Mouse (Mus musculus): Measurements from ENCODE around the gene Myo6. TPM values are rescaled to one million over a fixed set of nuclear protein-coding genes. Genes with fewer than 3 reads are reported as not detected.
"Not testable (repeated sequence)": the region's sequence is repeated elsewhere in the genome, so short reads cannot be mapped to it uniquely, and the experiment has no call there.

The Myo6 gene
- polyA plus RNA-seq, 1 experiment from 2014 or later = 15.2 TPM

- ATAC-seq (ENCODE audit: insufficient number of reproducible peaks, insufficient read depth, low FRiP score, low read depth) = no peak
- Histone ChIP-seq H3K4me3 (ENCODE audit: control insufficient read depth in 1 of 2, insufficient read depth in 1 of 2, low read depth in 1 of 2, low read length in 2 of 2) (no peak overlapping the region), H3K9ac (ENCODE audit: low read length) (no peak overlapping the region), H3K9me3 (ENCODE audit: control insufficient read depth, low read length) (no peaks in the 10 kb centered on the region), H3K27ac (replicated peaks in 1 of 2; ENCODE audit: control insufficient read depth in 1 of 2, insufficient read depth in 1 of 2, low read depth in 2 of 2, low read length in 2 of 2) (no peak overlapping the region), H3K4me2 (ENCODE audit: low read length) (no peak overlapping the region), H3K36me3 (ENCODE audit: control insufficient read depth, insufficient read depth, low read length) (peaks cover 20% of the 10 kb centered on the region; the same call in 1 of the 2 replicates), H3K27me3 (ENCODE audit: control insufficient read depth, insufficient read depth, low read length) (no peaks in the 10 kb centered on the region), H3K4me1 (ENCODE audit: control insufficient read depth in 2 of 2, insufficient read depth in 2 of 2, low read length in 2 of 2) (no peaks in the 10 kb centered on the region)
- 85% methylated on average over 4 of the region's 4 CpGs for WGBS
Measured at GRCm38 (mm10) chr9:80306390-80306789, 141.6 kb downstream of the Myo6 start.

- Histone ChIP-seq H3K9me3 (ENCODE audit: control insufficient read depth, low read length) (no peaks in the 10 kb centered on the region), H3K9ac (ENCODE audit: low read length) (no peak overlapping the region), H3K27ac (replicated peaks in 1 of 2; ENCODE audit: control insufficient read depth in 1 of 2, insufficient read depth in 1 of 2, low read depth in 2 of 2, low read length in 2 of 2) (no peak overlapping the region), H3K27me3 (ENCODE audit: control insufficient read depth, insufficient read depth, low read length) (no peaks in the 10 kb centered on the region), H3K4me1 (ENCODE audit: control insufficient read depth in 2 of 2, insufficient read depth in 2 of 2, low read length in 2 of 2) (no peaks in the 10 kb centered on the region), H3K4me2 (ENCODE audit: low read length) (no peak overlapping the region), H3K36me3 (ENCODE audit: control insufficient read depth, insufficient read depth, low read length) (peaks cover 17% of the 10 kb centered on the region; the same call in 1 of the 2 replicates), H3K4me3 (ENCODE audit: control insufficient read depth in 1 of 2, insufficient read depth in 1 of 2, low read depth in 1 of 2, low read length in 2 of 2) (no peak overlapping the region)
- WGBS = 61% methylated on average over 11 of the region's 11 CpGs
- no peak for ATAC-seq (ENCODE audit: insufficient number of reproducible peaks, insufficient read depth, low FRiP score, low read depth)
Measured at GRCm38 (mm10) chr9:80306853-80307252, 142.0 kb downstream of the Myo6 start.

- no peak overlapping the region for H3K4me3 ChIP-seq (ENCODE audit: control insufficient read depth in 1 of 2, insufficient read depth in 1 of 2, low read depth in 1 of 2, low read length in 2 of 2)
- no peak for ATAC-seq (ENCODE audit: insufficient number of reproducible peaks, insufficient read depth, low FRiP score, low read depth)
- H3K9me3 ChIP-seq (ENCODE audit: control insufficient read depth, low read length) = no peaks in the 10 kb centered on the region
- no peak overlapping the region for H3K27ac ChIP-seq (replicated peaks in 1 of 2; ENCODE audit: control insufficient read depth in 1 of 2, insufficient read depth in 1 of 2, low read depth in 2 of 2, low read length in 2 of 2)
- no peak overlapping the region for H3K4me2 ChIP-seq (ENCODE audit: low read length)
- no peaks in the 10 kb centered on the region for H3K27me3 ChIP-seq (ENCODE audit: control insufficient read depth, insufficient read depth, low read length)
- 81% methylated on average over 13 of the region's 13 CpGs for WGBS
- H3K4me1 ChIP-seq (ENCODE audit: control insufficient read depth in 2 of 2, insufficient read depth in 2 of 2, low read length in 2 of 2) = no peaks in the 10 kb centered on the region
- peaks cover 15% of the 10 kb centered on the region; the same call in 1 of the 2 replicates for H3K36me3 ChIP-seq (ENCODE audit: control insufficient read depth, insufficient read depth, low read length)
- no peak overlapping the region for H3K9ac ChIP-seq (ENCODE audit: low read length)
Measured at GRCm38 (mm10) chr9:80307629-80308028, 142.8 kb downstream of the Myo6 start.

GRCm38 (mm10) chr9:80313610-80314009, 148.8 kb downstream of the Myo6 start:
- no peak for ATAC-seq (ENCODE audit: insufficient number of reproducible peaks, insufficient read depth, low FRiP score, low read depth)
- Histone ChIP-seq H3K9me3 (ENCODE audit: control insufficient read depth, low read length) (0 out of 2 replicates have a peak, but pooled peaks cover 2% of the 10 kb centered on the region), H3K4me2 (ENCODE audit: low read length) (no peak overlapping the region), H3K4me3 (ENCODE audit: control insufficient read depth in 1 of 2, insufficient read depth in 1 of 2, low read depth in 1 of 2, low read length in 2 of 2) (no peak overlapping the region), H3K9ac (ENCODE audit: low read length) (no peak overlapping the region), H3K4me1 (ENCODE audit: control insufficient read depth in 2 of 2, insufficient read depth in 2 of 2, low read length in 2 of 2) (no peaks in the 10 kb centered on the region), H3K36me3 (ENCODE audit: control insufficient read depth, insufficient read depth, low read length) (peaks cover 6% of the 10 kb centered on the region; the same call in 1 of the 2 replicates), H3K27me3 (ENCODE audit: control insufficient read depth, insufficient read depth, low read length) (no peaks in the 10 kb centered on the region), H3K27ac (replicated peaks in 1 of 2; ENCODE audit: control insufficient read depth in 1 of 2, insufficient read depth in 1 of 2, low read depth in 2 of 2, low read length in 2 of 2) (no peak overlapping the region)
- 87% methylated on average over 5 of the region's 5 CpGs for WGBS

- no peak for ATAC-seq (ENCODE audit: insufficient number of reproducible peaks, insufficient read depth, low FRiP score, low read depth)
- H3K36me3 ChIP-seq (ENCODE audit: control insufficient read depth, insufficient read depth, low read length) = no peaks in the 10 kb centered on the region
- no peak overlapping the region for H3K9ac ChIP-seq (ENCODE audit: low read length)
- 0 out of 2 replicates have a peak, but pooled peaks cover 2% of the 10 kb centered on the region for H3K9me3 ChIP-seq (ENCODE audit: control insufficient read depth, low read length)
- 82% methylated on average over 6 of the region's 6 CpGs for WGBS
- no peak overlapping the region for H3K27ac ChIP-seq (replicated peaks in 1 of 2; ENCODE audit: control insufficient read depth in 1 of 2, insufficient read depth in 1 of 2, low read depth in 2 of 2, low read length in 2 of 2)
- H3K27me3 ChIP-seq (ENCODE audit: control insufficient read depth, insufficient read depth, low read length) = no peaks in the 10 kb centered on the region
- no peak overlapping the region for H3K4me2 ChIP-seq (ENCODE audit: low read length)
- H3K4me3 ChIP-seq (ENCODE audit: control insufficient read depth in 1 of 2, insufficient read depth in 1 of 2, low read depth in 1 of 2, low read length in 2 of 2) = no peak overlapping the region
- H3K4me1 ChIP-seq (ENCODE audit: control insufficient read depth in 2 of 2, insufficient read depth in 2 of 2, low read length in 2 of 2) = no peaks in the 10 kb centered on the region
Measured at GRCm38 (mm10) chr9:80315922-80316321, 151.1 kb downstream of the Myo6 start.

GRCm38 (mm10) chr9:80318027-80318426, 153.2 kb downstream of the Myo6 start:
- 34% methylated on average over 6 of the region's 6 CpGs for WGBS

GRCm38 (mm10) chr9:80321051-80321887, 156.4 kb downstream of the Myo6 start:
- not testable (repeated sequence) for ATAC-seq (ENCODE audit: insufficient number of reproducible peaks, insufficient read depth, low FRiP score, low read depth); H3K36me3 ChIP-seq (ENCODE audit: control insufficient read depth, insufficient read depth, low read length); H3K9ac ChIP-seq (ENCODE audit: low read length); H3K27me3 ChIP-seq (ENCODE audit: control insufficient read depth, insufficient read depth, low read length); H3K4me2 ChIP-seq (ENCODE audit: low read length); H3K4me3 ChIP-seq (ENCODE audit: control insufficient read depth in 1 of 2, insufficient read depth in 1 of 2, low read depth in 1 of 2, low read length in 2 of 2); H3K27ac ChIP-seq (replicated peaks in 1 of 2; ENCODE audit: control insufficient read depth in 1 of 2, insufficient read depth in 1 of 2, low read depth in 2 of 2, low read length in 2 of 2); H3K4me1 ChIP-seq (ENCODE audit: control insufficient read depth in 2 of 2, insufficient read depth in 2 of 2, low read length in 2 of 2); H3K9me3 ChIP-seq (ENCODE audit: control insufficient read depth, low read length)
- 95% methylated on average over 2 of the region's 2 CpGs for WGBS

More at GRCm38 (mm10) chr9:80318027-80318426, 153.2 kb downstream of the Myo6 start:
- H3K4me1 ChIP-seq (ENCODE audit: control insufficient read depth in 2 of 2, insufficient read depth in 2 of 2, low read length in 2 of 2) = no peaks in the 10 kb centered on the region
- no peaks in the 10 kb centered on the region for H3K36me3 ChIP-seq (ENCODE audit: control insufficient read depth, insufficient read depth, low read length)
- 0 out of 2 replicates have a peak, but pooled peaks cover 2% of the 10 kb centered on the region for H3K9me3 ChIP-seq (ENCODE audit: control insufficient read depth, low read length)
- H3K4me2 ChIP-seq (ENCODE audit: low read length) = no peak overlapping the region
- no peak overlapping the region for H3K4me3 ChIP-seq (ENCODE audit: control insufficient read depth in 1 of 2, insufficient read depth in 1 of 2, low read depth in 1 of 2, low read length in 2 of 2)
- no peak for ATAC-seq (ENCODE audit: insufficient number of reproducible peaks, insufficient read depth, low FRiP score, low read depth)
- H3K27ac ChIP-seq (replicated peaks in 1 of 2; ENCODE audit: control insufficient read depth in 1 of 2, insufficient read depth in 1 of 2, low read depth in 2 of 2, low read length in 2 of 2) = no peak overlapping the region
- no peaks in the 10 kb centered on the region for H3K27me3 ChIP-seq (ENCODE audit: control insufficient read depth, insufficient read depth, low read length)
- H3K9ac ChIP-seq (ENCODE audit: low read length) = no peak overlapping the region
